Mouse (Mus musculus): Measurements from ENCODE around the gene Sf3a2. TPM values are rescaled to one million over a fixed set of nuclear protein-coding genes. Genes with fewer than 3 reads are reported as not detected.
"Not testable (repeated sequence)": the region's sequence is repeated elsewhere in the genome, so short reads cannot be mapped to it uniquely, and the experiment has no call there.

The Sf3a2 gene
- total RNA-seq, 2 experiments from 2014 or later = 16.8 to 48.6 TPM

DNA sequence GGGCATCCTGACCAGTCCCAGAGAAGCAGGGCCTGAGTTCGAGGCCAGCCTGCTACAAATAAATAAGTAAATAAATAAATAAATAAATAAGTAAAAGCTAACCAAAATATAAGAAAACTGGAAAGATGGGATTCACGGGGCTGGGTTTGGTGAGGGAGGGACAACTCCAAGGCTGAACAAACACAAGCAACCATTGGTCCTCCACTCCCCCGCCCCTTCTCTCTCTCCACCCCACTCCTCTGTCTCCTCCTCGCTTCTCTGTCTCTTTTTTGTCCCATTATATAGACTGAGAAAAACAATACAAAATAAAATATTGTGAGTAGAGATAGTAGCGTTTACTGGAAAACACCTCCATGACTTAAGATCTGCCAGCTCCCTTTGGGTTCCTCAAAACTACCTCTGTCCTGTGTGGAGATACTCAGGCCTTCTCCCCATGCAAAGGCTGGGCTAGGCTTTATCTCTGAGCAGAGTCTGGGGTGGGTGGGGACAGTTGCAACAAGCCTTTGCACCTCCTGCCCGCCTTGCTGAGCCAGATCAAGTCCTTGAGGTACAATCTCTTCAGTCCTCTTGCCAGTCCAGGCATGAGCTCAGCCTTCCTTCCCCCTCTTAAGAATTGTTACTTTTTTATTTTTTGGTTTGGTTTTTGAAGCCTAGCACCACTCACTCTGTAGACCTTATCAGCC, 20.7 kb downstream of the Sf3a2 start:
- ATAC-seq (replicated peaks; ENCODE audit: low FRiP score, poor library complexity, severe bottlenecking) = peak; percentile 99

DNA sequence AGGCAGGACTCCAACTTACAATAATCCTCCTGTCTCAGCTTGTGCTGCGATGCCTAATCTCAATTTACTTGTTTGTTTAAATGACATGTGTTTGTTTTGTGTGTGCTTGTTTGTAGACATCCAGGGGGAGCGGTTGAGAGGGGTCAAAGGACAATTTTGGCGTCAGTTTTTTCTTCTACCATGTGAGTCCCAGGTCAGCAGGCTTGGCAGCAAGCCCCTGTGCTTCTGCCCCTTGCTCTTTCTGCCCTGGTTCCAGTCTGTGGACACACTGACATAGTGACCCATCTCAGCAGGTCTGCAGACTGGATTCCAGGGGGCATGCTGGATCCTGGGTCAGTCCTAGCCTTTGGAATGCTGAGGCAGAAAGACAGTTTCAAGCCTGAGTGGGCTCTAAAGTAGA, 21.4 kb downstream of the Sf3a2 start:
- peak; percentile 0; the same call in 1 of the 2 replicates for ATAC-seq (replicated peaks; ENCODE audit: low FRiP score, poor library complexity, severe bottlenecking)

DNA sequence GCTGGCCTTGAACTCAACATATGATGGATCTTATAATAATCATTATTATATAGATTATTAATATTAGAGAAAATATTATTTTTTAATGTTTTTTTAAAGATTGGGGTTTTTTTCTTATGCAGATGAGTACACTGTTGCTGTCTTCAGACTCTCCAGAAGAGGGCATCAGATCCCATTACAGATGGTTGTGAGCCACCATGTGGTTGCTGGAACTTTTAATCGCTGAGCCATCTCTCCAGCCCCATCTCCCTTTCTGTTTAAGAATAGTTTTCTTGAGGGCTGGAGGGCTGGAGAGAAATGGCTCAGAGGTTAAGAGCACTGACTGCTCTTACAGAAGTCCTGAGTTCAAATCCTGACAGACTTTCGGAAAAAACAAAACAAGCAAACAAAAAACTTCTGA, 24.0 kb downstream of the Sf3a2 start:
- no peak for ATAC-seq (replicated peaks; ENCODE audit: low FRiP score, poor library complexity, severe bottlenecking)

DNA sequence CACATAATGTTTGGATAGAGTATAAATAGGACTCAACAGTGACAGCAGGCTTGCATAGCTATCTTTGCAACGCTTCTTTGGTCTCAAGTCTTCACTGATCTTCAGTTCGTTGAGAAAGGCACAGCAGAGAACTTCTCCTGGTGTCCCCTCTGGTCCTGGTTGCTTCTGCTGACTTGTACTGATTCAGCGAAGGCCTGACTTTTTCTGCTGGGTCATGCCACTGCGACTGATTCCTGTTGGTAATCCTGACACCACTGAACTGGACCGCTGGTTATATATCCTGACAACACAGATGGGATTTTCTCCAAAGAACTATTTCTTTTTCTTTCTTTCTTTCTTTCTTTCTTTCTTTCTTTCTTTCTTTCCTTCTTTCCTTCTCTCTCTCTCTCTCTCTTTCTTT, 24.5 kb downstream of the Sf3a2 start:
- ATAC-seq (replicated peaks; ENCODE audit: low FRiP score, poor library complexity, severe bottlenecking) = no peak

DNA sequence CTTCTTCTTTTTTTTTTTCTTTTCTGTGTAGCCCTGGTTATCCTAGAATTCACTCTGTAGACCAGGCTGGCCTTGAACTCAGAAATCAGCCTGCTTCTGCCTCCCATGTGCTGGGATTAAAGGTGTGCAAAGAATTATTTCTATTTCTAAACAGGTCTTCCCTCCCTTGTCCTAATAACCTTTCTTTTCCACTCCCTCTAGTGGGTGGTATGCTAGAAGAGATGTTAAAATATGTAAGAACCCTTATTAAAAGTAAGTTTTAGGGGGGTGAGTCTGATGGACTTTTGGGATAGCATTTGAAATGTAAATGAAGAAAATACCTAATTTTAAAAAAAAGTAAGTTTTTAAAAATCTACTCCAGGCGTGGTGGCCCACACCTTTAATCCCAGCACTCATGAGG, 25.3 kb downstream of the Sf3a2 start:
- ATAC-seq (replicated peaks; ENCODE audit: low FRiP score, poor library complexity, severe bottlenecking) = no peak

DNA sequence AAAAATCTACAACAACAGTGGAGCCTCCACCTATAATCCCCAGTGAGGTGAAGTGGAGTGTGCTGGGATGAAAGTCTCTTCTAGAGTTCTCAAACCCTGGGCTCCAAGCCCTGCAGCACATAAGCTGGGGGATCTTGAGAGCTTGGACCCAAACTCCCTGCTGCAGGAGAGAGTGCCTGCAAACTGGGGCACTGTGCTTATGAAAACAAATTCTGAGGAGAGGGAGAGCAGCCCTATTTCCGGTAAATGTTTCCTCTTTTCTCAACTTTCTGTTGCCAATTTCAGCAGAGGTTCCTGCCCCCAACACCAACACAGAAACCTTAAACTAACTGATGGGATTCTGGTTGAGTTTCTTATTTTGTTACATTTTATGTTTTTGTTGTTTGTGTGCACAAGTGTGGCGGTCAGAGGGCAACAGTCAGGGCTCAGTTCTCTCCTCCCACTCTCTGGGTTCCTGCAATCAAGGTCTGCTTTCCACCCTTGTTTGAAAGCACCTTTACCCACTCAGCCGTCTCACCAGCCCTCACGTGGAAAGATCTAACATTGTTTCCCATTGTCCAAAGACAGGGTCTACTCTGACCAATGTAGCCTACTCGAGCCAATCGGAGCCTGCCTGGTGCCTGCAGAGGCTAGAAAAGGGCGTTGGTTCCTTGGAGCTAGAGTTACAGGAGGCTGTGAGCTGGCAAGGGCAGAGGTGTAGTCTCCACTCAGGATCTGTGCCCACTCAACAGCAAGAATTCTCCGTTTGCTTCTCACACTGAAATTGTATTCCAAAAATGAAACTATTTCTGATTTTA, 26.0 kb downstream of the Sf3a2 start:
- ATAC-seq (replicated peaks; ENCODE audit: low FRiP score, poor library complexity, severe bottlenecking) = peak; percentile 57

DNA sequence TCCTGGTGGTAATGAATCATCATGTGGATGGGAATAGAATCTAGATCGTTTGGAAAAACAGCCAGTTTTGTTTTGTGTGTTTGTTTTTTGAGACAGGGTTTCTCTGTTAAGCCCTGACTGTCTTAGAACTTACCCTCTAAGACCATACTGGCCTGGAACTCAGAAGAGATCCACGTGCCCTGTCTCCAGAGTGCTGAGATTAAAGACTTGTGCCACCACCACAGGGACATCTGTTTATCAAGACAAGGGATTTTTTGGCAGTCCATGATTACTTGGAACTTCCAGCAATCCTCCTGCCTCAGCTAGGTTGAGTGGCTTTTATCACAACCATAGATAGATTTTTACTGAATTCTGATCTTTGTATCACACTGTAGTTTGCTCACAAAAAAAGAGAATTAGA, 26.8 kb downstream of the Sf3a2 start:
- no peak for ATAC-seq (replicated peaks; ENCODE audit: low FRiP score, poor library complexity, severe bottlenecking)

DNA sequence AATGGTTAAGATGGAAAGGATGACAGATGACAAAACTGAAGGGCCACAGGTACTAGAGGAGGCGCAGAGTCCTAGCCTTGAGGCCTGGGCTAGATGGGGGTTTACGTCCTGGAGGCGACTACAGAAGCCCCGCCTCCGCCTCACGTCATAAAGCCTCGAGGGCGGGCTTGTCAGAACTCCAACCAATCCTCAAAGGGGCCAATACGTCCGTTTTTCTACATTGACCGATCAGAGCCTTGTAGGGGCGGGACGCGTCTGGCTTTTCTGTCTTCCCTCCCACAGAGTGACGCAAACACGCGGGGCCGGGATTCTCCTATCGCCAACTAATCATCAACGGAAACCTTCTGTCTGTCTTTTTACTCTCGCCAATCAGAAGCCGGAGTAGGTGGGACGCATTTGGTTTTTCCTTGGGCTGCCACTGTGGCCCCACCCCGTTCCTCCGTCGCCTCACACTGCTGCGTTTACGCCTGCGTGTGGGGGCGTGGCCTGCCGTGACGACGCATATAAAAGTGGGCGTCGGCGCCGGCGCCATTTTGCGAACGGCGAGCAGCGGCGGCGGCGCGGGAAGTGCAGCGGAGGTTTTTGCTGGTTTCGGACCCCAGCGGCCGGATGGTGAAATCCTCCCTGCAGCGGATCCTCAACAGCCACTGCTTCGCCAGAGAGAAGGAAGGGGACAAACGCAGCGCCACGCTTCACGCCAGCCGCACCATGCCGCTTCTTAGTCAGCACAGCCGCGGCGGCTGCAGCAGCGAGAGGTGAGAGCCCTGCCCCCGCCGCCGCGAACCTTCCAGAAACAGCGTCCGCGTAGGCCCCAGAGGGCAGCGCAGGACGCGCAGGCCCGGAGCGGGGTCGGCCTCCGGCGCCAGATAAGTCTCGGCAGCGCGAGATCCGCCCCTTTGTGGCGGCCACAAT, 28.4 kb downstream of the Sf3a2 start, which contains the start of gene Oaz1:
Oaz1 (plus strand) TSS at position 506 of the 912 bp plus-strand sequence.
- ATAC-seq (replicated peaks; ENCODE audit: low FRiP score, poor library complexity, severe bottlenecking) = peak; percentile 88

DNA sequence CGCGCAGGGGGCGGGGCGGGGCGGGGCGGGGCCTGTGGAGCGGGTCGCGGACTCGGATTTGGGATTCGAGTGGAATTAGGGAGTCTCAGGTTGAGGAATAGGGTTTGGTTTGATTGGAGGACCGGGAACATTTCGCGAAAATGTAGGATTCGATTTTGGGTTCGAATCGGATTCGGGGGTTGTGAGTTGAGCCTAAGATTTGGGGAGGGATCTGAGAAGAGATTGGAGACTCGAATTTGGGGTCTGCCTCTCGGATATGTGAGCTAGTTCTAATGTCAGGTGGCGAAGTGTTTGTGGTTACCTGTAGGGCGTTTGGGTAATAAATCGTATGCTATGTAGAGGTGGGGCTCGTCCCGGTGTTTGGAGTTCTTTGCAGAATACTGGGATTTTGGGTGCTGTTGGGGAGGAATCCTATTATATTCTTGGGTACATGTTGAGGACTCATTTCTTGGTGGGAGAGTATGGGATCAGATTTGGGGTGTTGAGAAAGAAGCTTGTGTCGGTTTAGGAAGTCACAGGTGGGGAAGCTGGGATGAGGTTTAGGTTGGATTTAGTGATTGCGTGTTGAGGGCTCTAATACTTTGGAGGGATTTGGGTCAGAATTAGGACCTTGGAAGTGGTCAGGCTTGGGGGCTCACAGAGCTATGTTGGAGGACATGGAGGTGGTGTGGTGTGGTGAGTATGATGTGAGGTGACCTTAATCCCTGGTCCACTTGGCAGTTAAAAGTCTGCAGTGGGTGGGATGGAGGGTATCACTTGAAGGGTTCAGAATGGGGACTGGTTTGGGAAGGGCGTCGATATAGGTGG, 29.3 kb downstream of the Sf3a2 start:
- ATAC-seq (replicated peaks; ENCODE audit: low FRiP score, poor library complexity, severe bottlenecking) = no peak

DNA sequence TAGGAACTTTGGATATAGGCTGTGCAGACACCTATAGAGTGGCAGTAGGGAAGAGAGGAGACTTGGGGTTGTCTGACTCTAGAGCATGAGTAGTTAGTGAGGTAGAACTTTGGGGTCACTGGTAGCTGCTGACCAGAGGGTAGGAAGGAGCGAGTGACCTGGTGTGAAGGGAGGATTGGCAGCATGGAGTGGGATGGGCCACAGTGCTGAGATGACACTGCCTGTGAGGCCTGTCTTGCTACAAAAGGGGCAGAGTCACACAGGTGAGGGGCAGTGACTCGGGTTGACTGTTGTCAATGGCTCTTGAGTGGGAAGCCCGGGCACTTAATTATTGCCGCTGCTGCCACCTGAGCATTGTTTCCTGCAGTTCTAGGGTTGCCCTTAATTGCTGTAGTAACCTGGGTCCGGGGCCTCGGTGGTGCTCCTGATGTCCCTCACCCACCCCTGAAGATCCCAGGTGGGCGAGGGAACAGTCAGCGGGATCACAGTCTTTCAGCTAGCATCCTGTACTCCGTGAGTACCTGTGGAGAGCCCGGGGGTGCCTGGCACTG, 29.9 kb downstream of the Sf3a2 start:
- no peak for ATAC-seq (replicated peaks; ENCODE audit: low FRiP score, poor library complexity, severe bottlenecking)

DNA sequence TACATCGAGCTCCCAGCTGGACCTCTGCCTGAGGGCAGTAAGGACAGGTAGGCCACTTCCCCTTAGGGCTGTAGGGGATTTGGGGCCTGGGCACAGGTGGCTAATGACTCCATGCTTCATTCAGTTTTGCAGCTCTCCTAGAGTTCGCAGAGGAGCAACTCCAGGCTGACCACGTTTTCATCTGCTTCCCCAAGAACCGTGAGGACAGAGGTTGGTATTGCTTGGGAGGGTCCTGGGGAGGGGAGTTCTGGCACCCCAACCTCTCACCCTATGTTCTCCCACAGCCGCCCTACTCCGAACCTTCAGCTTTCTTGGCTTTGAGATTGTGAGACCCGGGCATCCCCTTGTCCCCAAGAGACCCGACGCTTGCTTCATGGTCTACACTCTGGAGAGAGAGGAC, 30.6 kb downstream of the Sf3a2 start:
- not testable (repeated sequence) for ATAC-seq (replicated peaks; ENCODE audit: low FRiP score, poor library complexity, severe bottlenecking)

DNA sequence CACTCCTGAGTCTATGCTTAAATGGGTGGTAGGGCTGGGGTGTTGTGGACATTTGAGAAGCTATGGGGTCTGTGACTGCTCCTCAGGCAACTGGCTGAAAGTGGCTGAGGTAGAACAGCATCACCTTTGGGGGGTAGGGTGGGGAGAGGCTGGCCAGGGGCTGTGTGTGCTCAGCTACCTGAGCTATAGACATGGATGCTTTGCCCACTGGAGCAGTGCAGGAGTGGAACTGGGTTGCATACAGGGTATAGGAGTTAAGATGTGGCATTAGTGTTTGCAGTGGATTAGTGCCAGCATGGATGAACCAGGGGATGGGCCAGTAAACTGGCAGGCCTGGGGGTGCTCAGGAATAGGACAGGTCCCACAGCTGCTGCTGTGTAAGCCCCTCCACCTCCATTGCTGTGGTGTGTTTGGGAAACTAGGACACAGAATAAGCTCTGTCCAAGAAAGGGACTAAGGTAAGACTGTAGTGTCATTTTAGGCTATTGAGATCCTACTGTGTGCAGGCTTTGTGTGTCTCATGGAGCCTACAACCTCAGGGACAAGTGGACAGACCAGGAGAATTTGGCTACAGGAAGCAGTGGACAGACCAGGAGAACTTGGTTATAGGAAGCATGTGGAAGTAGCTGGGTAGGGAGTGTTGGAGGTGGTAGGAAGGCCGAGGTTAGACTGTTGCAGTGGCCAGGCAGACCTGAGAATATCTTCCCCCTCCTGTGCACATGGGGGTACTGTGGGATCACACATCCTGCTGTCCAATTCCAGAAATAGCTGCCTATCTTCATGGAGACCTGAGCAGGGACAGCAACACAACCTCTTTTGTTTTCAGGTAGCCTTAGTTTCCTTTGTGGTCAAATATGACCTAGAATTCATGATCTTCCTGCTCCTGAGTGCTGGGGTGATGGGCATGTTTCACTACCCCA, 31.6 kb downstream of the Sf3a2 start:
- ATAC-seq (replicated peaks; ENCODE audit: low FRiP score, poor library complexity, severe bottlenecking) = no peak

DNA sequence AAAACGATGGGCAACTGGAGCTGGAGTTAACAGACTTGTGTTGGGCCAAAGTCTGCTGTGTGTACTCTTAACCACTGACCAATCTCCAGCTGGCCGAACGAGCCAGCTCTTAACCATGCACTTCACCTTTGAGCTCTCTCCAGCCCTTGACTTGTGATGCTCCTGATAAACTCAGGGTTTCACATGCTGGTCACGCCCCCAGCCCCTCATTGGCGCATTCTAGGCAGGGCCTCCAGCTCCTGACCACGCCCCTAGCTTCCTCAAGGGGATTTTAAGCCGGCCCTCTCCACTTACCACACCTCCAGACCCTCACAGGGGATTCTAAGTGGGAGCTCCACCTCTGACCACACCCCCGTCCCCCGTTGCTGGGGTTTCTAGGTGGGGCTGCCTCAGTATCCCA, 33.1 kb downstream of the Sf3a2 start:
- ATAC-seq (replicated peaks; ENCODE audit: low FRiP score, poor library complexity, severe bottlenecking) = no peak

DNA sequence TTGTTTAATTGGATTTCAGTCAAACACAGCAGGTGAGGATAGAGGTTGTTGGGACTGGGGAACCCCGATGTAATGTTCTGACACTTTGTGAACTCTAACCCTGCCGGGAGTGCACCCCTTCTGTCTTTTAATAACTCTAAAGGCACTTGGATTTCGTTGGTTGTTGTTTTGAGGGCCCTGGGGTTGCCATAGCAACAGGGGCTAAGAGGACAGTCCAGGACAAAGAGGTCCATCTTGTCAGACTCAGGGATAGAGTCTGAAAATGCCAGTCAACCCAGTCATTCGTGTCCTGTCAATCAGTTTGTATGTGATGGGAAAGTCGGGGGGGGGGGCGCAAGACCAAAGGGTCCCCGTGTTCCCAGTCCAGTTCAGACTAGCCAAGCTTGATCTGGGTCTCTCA, 34.8 kb downstream of the Sf3a2 start:
- no peak for ATAC-seq (replicated peaks; ENCODE audit: low FRiP score, poor library complexity, severe bottlenecking)

DNA sequence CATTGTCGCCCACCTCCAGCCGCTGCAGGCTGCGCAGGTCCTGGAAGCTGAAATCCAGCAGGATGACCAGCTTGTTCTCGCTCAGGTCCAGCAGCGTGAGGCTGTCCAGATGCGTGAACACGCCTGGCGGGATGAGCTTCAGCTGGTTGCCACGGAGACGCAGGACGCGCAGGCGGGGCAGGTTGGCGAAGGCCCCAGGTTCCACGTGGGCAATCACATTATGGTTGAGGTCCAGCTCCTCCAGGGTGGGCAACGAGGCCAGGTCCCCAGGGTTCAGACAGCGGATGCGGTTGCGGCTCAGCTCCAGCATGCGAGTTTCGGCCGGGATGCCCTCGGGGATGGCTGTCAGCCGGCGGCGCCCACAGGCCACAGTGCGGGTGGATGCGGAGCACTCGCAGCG, 37.6 kb downstream of the Sf3a2 start:
- no peak for ATAC-seq (replicated peaks; ENCODE audit: low FRiP score, poor library complexity, severe bottlenecking)

DNA sequence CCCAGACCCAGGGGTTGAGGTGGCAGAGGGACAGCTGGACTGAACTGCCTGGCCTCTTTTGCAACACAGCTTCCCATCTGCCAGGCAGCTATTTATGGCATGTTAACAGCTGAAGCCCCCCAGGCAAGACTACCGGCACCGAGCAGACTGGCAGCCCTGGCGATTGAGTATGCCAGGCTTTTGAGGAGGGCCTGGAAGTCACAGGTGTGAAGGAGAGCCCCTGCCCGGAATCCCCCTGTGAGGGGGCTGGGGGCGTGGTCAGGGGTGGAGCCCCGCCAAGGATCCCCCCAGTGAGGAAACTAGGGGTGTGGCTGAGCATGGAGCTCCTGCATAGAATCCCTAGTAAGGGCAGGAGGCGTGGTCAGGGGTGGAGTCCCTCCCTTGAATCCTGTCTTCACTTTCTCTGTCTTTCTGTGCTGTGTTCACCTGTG, 39.0 kb downstream of the Sf3a2 start:
- ATAC-seq (replicated peaks; ENCODE audit: low FRiP score, poor library complexity, severe bottlenecking) = no peak

DNA sequence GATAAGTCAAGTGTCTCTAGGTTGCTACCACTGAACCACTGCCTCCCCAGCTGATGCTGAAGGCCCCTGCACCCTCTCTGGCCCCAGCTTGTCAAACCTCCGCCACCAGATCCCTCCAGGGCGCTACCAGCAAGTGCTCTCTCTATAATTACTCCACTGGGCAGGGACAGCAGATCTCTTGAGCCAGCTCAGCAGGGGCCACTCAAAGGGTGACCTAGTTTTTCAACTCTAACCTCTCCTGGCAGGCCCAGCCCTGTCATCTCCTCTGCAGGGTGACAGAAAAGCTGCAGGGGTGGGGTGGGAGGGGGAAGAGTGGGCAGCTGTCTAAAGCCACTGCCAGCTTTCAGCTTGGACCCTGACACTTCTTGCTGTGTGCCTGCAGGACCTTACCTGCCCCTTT, 39.8 kb downstream of the Sf3a2 start:
- ATAC-seq (replicated peaks; ENCODE audit: low FRiP score, poor library complexity, severe bottlenecking) = no peak

DNA sequence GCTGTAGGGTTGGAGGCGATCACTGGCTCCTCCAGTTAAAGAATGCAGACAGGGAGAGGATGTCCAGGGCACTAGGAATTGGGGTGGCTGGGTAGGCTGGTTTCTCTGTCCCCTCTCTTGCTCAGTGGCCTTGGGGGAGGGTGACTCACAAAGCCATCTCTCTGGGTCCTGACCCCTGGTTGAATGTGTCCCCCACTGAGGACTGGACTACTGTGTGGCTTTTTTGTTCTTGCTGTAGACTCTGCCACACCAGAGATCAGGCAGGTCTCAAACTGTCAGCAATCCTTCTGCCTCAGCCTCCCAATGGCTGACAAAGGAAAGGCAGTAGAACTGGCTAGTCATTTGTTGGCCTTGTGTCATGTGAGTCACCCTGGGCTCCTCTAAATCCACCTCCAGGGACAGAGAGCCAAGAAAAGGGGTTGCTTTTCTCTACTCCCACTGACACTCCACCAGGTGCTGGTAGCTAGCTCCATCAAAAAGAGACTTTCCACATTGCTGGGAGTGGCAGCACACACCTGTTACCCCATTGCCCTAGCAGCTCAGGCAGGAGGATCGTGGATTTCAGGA, 40.4 kb downstream of the Sf3a2 start:
- no peak for ATAC-seq (replicated peaks; ENCODE audit: low FRiP score, poor library complexity, severe bottlenecking)

All from erythroid progenitor cell, adult 5-6 weeks (primary cell).